Mouse (Mus musculus) myocyte (in vitro differentiated cells): ENCODE data around the gene Rnaseh2c. TPM values are rescaled to one million over a fixed set of nuclear protein-coding genes. Genes with fewer than 3 reads are reported as not detected.

ENCODE experiments used
- H3K27me3 ChIP-seq: one replicate; pipeline ENCODE4 v1.6.1; 2011; ENCODE audit not compliant: control insufficient read depth, insufficient read depth, insufficient read length
- H3K36me3 ChIP-seq: one replicate; pipeline ENCODE4 v1.6.1; 2011; ENCODE audit not compliant: control insufficient read depth, insufficient read depth
- H3K4me2 ChIP-seq: one replicate; pipeline ENCODE4 v1.6.1; 2011; ENCODE audit warnings: low read depth, control low read depth
- H3K4me3 ChIP-seq: one replicate; pipeline ENCODE4 v1.5.1; 2011; ENCODE audit warnings: mild to moderate bottlenecking, control low read depth, moderate library complexity
- H3K79me2 ChIP-seq: one replicate; pipeline ENCODE4 v1.6.1; 2011; ENCODE audit not compliant: control insufficient read depth, insufficient read depth
- H3ac ChIP-seq: one replicate; pipeline ENCODE4 v1.6.1; 2011; ENCODE audit not compliant: control insufficient read depth, insufficient read length
- CEBPB ChIP-seq: IDR thresholded peaks from 2 replicates; pipeline ENCODE4 v1.6.1; 2011; ENCODE audit warnings: mild to moderate bottlenecking, moderate library complexity; ENCODE audit not compliant: poor library complexity, insufficient read depth, severe bottlenecking
- E2F4 ChIP-seq: IDR thresholded peaks from one replicate; pipeline ENCODE4 v1.6.1; 2011; ENCODE audit warnings: mild to moderate bottlenecking, control low read depth, moderate library complexity; ENCODE audit not compliant: insufficient read depth
- MAX ChIP-seq: IDR thresholded peaks from one replicate; pipeline ENCODE4 v1.6.1; 2011; ENCODE audit warnings: low read depth, mild to moderate bottlenecking, control low read depth
- MYOD1 ChIP-seq, 3 experiments: IDR thresholded peaks; one replicate each; pipeline ENCODE4 v1.6.1; 2011; ENCODE audit warnings: control low read depth in 2 of 3, low read depth in 2 of 3, mild to moderate bottlenecking in 2 of 3, moderate library complexity in 1 of 3; ENCODE audit not compliant: insufficient read length in 2 of 3, control insufficient read depth in 1 of 3
- MYOG ChIP-seq, 3 experiments: IDR thresholded peaks; one replicate each; pipeline ENCODE4 v1.6.1; 2011; ENCODE audit warnings: control low read depth in 2 of 3, low read depth in 2 of 3, mild to moderate bottlenecking in 2 of 3; ENCODE audit not compliant: insufficient read length in 2 of 3, control insufficient read depth in 1 of 3, insufficient read depth in 1 of 3
- POLR2A ChIP-seq: IDR thresholded peaks from one replicate; pipeline ENCODE4 v1.6.1; 2011; ENCODE audit warnings: low read depth, mild to moderate bottlenecking, control low read depth, moderate library complexity; ENCODE audit not compliant: insufficient read length
- POLR2AphosphoS2 ChIP-seq: IDR thresholded peaks from one replicate; pipeline ENCODE4 v1.6.1; 2011; ENCODE audit warnings: low read depth, control low read depth; ENCODE audit not compliant: insufficient read length
- REST ChIP-seq: IDR thresholded peaks from one replicate; pipeline ENCODE4 v1.6.1; 2011; ENCODE audit warnings: mild to moderate bottlenecking, control low read depth, moderate library complexity; ENCODE audit not compliant: insufficient read depth, insufficient read length
- SRF ChIP-seq: IDR thresholded peaks from one replicate; pipeline ENCODE4 v1.6.1; 2011; ENCODE audit warnings: low read depth; ENCODE audit not compliant: control insufficient read depth, insufficient read length
- TCF12 ChIP-seq: IDR thresholded peaks from one replicate; pipeline ENCODE4 v1.6.1; 2011; ENCODE audit warnings: mild to moderate bottlenecking, control low read depth; ENCODE audit not compliant: poor library complexity, insufficient read depth, severe bottlenecking
- TCF3 ChIP-seq: IDR thresholded peaks from one replicate; pipeline ENCODE4 v1.6.1; 2011; ENCODE audit warnings: low read depth, control low read depth; ENCODE audit not compliant: insufficient read length
- USF1 ChIP-seq: IDR thresholded peaks from one replicate; pipeline ENCODE4 v1.6.1; 2011; ENCODE audit warnings: low read depth, mild to moderate bottlenecking, control low read depth, moderate library complexity
- polyA plus RNA-seq: library from polyadenylated mRNA; unstranded; fragments of >200 nt; fragmentation: generic; extraction: Trizol; gene quantifications from one replicate; pipeline ENCODE4 v1.2.1, GENCODE M21; 2012; ENCODE audit warnings: missing spikeins

The Rnaseh2c gene
- polyA plus RNA-seq, 1 experiment: 31.9 TPM

DNA sequence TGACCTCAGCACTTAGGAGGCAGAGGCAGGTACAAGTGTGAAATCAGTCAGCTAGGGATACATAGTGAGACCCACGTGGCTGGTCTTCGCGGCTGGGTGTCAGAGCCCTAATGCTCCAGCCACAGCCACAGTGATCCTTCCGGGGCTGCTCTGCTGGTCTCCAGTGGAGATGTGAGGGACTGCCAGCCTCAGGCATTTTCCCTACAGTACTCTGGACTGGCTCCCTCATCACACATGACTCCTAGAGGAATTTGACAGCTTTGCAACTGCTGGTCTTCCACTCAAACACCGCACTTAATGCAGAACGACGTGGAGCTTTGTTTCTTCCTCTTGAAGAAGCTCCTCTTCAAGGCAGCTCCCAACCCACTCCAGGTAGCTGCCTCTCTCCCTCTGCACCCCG lies 4.5 kb downstream of the Rnaseh2c start:
- peaks cover 7% of the 10 kb centered on the region for H3K79me2 ChIP-seq
- H3K4me3 ChIP-seq: no peak overlapping the region
- H3K27me3 ChIP-seq: no peaks in the 10 kb centered on the region
- peaks cover 31% of the 10 kb centered on the region for H3K36me3 ChIP-seq
- no peak for TF ChIP-seq POLR2A
- TF ChIP-seq REST: no peak
- no peak for TF ChIP-seq USF1
- TF ChIP-seq E2F4: no peak
- no peak for TF ChIP-seq SRF
- no peak for TF ChIP-seq POLR2AphosphoS2
- TF ChIP-seq MAX: no peak
- no peak for TF ChIP-seq TCF3
- TF ChIP-seq MYOD1 (IDR thresholded peaks at IDR 0.05; ENCODE audit: control insufficient read depth in 1 of 3, insufficient read length in 2 of 3, low read depth in 2 of 3): no peak
- no peak for TF ChIP-seq MYOG (IDR thresholded peaks at IDR 0.05; ENCODE audit: control insufficient read depth in 1 of 3, insufficient read depth in 1 of 3, insufficient read length in 2 of 3, low read depth in 2 of 3)
- TF ChIP-seq CEBPB: no peak
- TF ChIP-seq TCF12: no peak
- H3K4me2 ChIP-seq: no peak overlapping the region
- H3ac ChIP-seq: no peak overlapping the region

DNA sequence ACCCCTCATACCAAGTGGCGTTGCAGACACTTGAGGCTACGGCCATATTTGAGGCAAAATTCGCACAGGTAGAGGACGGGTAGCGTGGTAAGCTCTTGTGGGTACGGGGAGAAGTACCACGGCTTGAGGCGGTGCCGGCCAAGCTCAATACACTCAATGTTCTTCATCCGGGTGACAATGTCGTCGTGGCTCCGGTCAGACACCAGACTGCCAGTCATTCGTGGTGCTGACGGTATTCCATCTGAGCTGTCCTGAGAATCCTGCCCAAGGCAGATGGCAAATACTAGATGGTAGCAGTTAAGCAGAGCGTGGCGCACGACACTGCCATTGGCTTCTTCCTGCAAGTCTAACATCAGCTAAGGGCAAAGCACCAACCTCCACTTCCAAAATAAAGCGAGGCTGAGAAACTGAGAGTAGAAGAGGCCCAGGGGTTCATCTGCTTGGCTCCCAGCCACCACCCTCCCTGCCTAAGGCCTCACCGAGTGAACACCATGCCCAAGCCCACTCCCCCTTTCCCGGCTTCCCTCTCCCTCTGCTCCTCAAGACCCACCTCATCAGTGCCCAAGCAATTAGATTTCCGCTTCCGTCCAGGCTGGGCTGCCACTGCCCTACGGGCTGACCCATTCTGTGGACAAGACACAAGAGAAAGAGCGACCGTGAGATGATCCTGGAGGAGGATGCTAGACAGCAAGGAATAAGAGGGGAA lies 6.2 kb downstream of the Rnaseh2c start:
- Histone ChIP-seq H3K4me2 (no peak overlapping the region), H3K27me3 (no peaks in the 10 kb centered on the region), H3ac (no peak overlapping the region), H3K79me2 (peaks cover 7% of the 10 kb centered on the region), H3K36me3 (peaks cover 31% of the 10 kb centered on the region), H3K4me3 (no peak overlapping the region)
- TF ChIP-seq MYOD1 (IDR thresholded peaks at IDR 0.05; ENCODE audit: control insufficient read depth in 1 of 3, insufficient read length in 2 of 3, low read depth in 2 of 3) (no peak), POLR2AphosphoS2 (peak; percentile 24), MYOG (IDR thresholded peaks at IDR 0.05; ENCODE audit: control insufficient read depth in 1 of 3, insufficient read depth in 1 of 3, insufficient read length in 2 of 3, low read depth in 2 of 3) (no peak), USF1 (no peak)

DNA sequence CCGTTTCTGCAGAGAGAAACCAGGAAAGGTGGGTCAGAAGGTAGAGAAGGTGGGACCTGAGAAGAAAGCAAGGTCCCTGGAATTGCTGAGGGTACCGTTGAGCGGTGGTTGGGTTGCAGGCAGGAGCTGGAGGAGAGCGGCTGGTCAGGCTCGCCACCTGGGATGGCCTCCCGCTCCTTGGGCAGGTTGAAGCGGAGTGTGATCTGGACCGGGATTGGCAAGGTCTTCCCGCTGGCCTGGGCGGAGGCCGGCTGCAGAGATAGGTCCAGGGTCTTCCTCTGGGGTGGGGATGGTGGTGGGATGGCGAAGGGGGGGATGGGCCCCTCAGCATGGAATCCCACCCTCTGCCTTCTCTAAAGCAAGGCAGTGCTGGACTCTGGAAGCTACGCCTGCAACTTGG lies 7.0 kb downstream of the Rnaseh2c start:
- peak overlapping the region; percentile 68 for H3K4me2 ChIP-seq
- peaks cover 7% of the 10 kb centered on the region for H3K79me2 ChIP-seq
- TF ChIP-seq TCF12 (no peak), MYOD1 (IDR thresholded peaks at IDR 0.05; ENCODE audit: control insufficient read depth in 1 of 3, insufficient read length in 2 of 3, low read depth in 2 of 3) (no peak), POLR2A (no peak), E2F4 (no peak), TCF3 (no peak), MYOG (IDR thresholded peaks at IDR 0.05; ENCODE audit: control insufficient read depth in 1 of 3, insufficient read depth in 1 of 3, insufficient read length in 2 of 3, low read depth in 2 of 3) (no peak), MAX (no peak), CEBPB (no peak), SRF (no peak), USF1 (no peak), REST (no peak), POLR2AphosphoS2 (no peak)
- H3K4me3 ChIP-seq: peak overlapping the region; percentile 53
- H3ac ChIP-seq: no peak overlapping the region
- H3K27me3 ChIP-seq: no peaks in the 10 kb centered on the region
- H3K36me3 ChIP-seq: peaks cover 25% of the 10 kb centered on the region

DNA sequence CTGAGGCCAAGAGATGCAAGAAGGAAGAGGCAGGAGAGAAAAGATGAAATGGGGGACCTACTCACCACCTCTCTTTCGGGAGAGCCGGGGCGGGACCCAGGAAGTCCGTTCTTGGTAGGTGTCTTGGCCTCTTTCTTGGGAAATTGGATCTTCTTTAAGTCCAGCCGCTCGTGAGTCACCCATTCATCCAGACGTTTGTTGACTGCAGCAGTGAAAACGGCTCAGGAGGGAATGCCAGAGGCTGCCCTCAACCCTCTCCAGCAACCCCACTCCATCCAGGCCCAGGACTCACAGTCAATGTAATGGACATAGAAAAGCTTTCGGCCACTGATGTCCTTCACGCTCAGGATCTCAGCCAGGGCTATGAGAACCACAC lies 7.5 kb downstream of the Rnaseh2c start:
- Histone ChIP-seq H3K4me3 (peak overlapping the region; percentile 53), H3K27me3 (no peaks in the 10 kb centered on the region), H3ac (peak overlapping the region; percentile 43), H3K4me2 (peak overlapping the region; percentile 68), H3K79me2 (peaks cover 7% of the 10 kb centered on the region), H3K36me3 (peaks cover 24% of the 10 kb centered on the region)
- TF ChIP-seq TCF12 (no peak), MYOG (IDR thresholded peaks at IDR 0.05; ENCODE audit: control insufficient read depth in 1 of 3, insufficient read depth in 1 of 3, insufficient read length in 2 of 3, low read depth in 2 of 3) (no peak), CEBPB (no peak), E2F4 (no peak), USF1 (no peak), MAX (no peak)

DNA sequence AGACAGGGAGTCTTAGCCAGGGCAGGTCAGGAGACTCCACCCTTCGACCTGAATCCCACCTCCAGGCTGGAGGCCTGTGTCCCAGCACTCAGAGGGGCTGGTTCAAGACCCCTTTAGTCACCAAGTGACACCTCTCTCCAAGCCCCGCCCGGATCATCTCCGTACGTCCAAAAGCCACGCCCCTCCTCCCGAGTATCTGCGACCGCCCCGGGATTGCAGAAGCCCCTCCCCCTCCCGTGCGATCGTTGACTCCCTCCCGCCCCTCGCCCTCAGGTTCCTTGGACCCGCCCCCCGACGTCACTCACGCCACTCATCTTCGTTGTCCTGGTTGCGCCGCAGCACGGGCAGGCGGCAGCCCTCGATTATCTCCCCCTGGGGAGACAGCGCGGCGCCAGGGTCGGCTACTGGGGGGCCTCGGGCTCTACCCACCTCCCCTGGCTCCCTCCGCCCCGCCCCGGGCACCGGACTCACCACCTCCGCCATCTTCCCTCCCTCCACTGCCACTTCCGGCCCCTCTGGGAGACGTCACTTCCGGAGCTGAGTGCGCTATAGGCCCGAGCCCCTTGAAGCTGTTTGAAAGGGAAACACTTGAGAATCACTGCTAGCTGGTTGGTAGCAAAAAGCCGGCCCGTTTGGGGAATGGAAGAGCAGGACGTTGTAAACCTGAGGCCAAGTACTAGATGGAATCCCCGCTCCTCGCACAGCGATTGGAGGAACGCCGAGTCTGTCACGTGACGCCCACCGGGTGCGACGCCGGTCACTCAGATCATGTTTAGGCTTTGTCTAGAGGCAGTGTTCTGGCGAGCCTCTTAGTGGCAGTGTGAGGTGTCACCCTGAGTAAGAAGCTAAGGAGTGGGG lies 8.1 kb downstream of the Rnaseh2c start, which contains the start of gene Kat5:
Kat5 (minus strand) TSS at position 691 of the 858 bp plus-strand sequence.
- peaks cover 7% of the 10 kb centered on the region for H3K79me2 ChIP-seq
- TF ChIP-seq POLR2A (peak; percentile 55), MYOG (IDR thresholded peaks at IDR 0.05; ENCODE audit: control insufficient read depth in 1 of 3, insufficient read depth in 1 of 3, insufficient read length in 2 of 3, low read depth in 2 of 3) (no peak), SRF (no peak), USF1 (peak; percentile 97), MYOD1 (IDR thresholded peaks at IDR 0.05; ENCODE audit: control insufficient read depth in 1 of 3, insufficient read length in 2 of 3, low read depth in 2 of 3) (no peak), REST (no peak), TCF3 (no peak), TCF12 (no peak), POLR2AphosphoS2 (peak; percentile 33), MAX (no peak)
- peak within 1 kb of the TSS; percentile 87 for H3K4me2 ChIP-seq
- H3K36me3 ChIP-seq: peaks cover 21% of the 10 kb centered on the region
- H3K27me3 ChIP-seq: no peaks in the 10 kb centered on the region
- peak within 1 kb of the TSS; percentile 53 for H3K4me3 ChIP-seq
- peak within 1 kb of the TSS; percentile 43 for H3ac ChIP-seq
